ENCODE assay signal across 26 mouse cellular contexts in genomic region chr2:113386278-113386677, GRCm38 (mm10). TPM values are rescaled to one million over a fixed set of nuclear protein-coding genes. Genes with fewer than 3 reads are reported as not detected.
"Had no signal": no experiment of that assay in that cellular context is flagged by ENCODE, and none has a peak within 500 bp of the region (broad histone marks: within the 10 kb centered on the region; RNA-seq: fewer than 3 reads in every experiment).

No protein-coding gene starts in this region.

- H3K27me3 ChIP-seq: heart, embryonic 12.5 days; hindbrain, embryonic 13.5 days; hindbrain, embryonic 15.5 days; kidney, embryonic 15.5 days; limb, embryonic 12.5 days; limb, embryonic 15.5 days; liver, embryonic 12.5 days had no signal

- H3K4me2 ChIP-seq: heart, embryonic 12.5 days; hindbrain, embryonic 13.5 days; hindbrain, embryonic 15.5 days; kidney, embryonic 15.5 days; limb, embryonic 12.5 days; limb, embryonic 15.5 days; liver, embryonic 12.5 days had no signal

- ATAC-seq: hindbrain, postnatal 0 days; intestine, embryonic 16.5 days; liver, embryonic 12.5 days had no signal

- H3K36me3 ChIP-seq: heart, embryonic 10.5 days; heart, embryonic 12.5 days; hindbrain, embryonic 13.5 days; hindbrain, embryonic 15.5 days; kidney, embryonic 15.5 days; limb, embryonic 12.5 days; limb, embryonic 15.5 days; liver, embryonic 12.5 days had no signal

- H3K9me3 ChIP-seq: heart, embryonic 10.5 days; heart, embryonic 12.5 days; hindbrain, embryonic 13.5 days; hindbrain, embryonic 15.5 days; kidney, embryonic 15.5 days; limb, embryonic 12.5 days; limb, embryonic 15.5 days; liver, embryonic 12.5 days had no signal

- H3K9ac ChIP-seq: heart, embryonic 12.5 days; hindbrain, embryonic 13.5 days; hindbrain, embryonic 15.5 days; kidney, embryonic 15.5 days; limb, embryonic 12.5 days; limb, embryonic 15.5 days; liver, embryonic 12.5 days; liver, embryonic 14.5 days had no signal

- H3K4me3 ChIP-seq: heart, embryonic 10.5 days; heart, embryonic 12.5 days; hindbrain, embryonic 13.5 days; hindbrain, embryonic 15.5 days; kidney, embryonic 15.5 days; limb, embryonic 12.5 days; limb, embryonic 15.5 days; liver, embryonic 12.5 days had no signal

- H3K27ac ChIP-seq: heart, embryonic 10.5 days; hindbrain, embryonic 13.5 days; hindbrain, embryonic 15.5 days; hindbrain, postnatal 0 days; kidney, embryonic 15.5 days; kidney, postnatal 0 days; limb, embryonic 12.5 days; limb, embryonic 15.5 days; liver, embryonic 12.5 days; liver, embryonic 14.5 days had no signal

- DNase-seq: gastrocnemius, postnatal 14 days; gastrocnemius, postnatal 36 days; heart, adult 18-20 months; heart, postnatal 14 days; heart, postnatal 36 days; kidney, adult 11 months; kidney, adult 2 months; kidney, adult 9 months; kidney, postnatal 14 days; kidney, postnatal 36 days; layer of hippocampus, adult 9-11 months; layer of hippocampus, postnatal 36 days; left cerebral cortex, postnatal 4 days had no signal

- H3K4me1 ChIP-seq: hindbrain, embryonic 13.5 days; hindbrain, embryonic 15.5 days; limb, embryonic 15.5 days; liver, embryonic 12.5 days had no signal

RNA-seq across cellular contexts. Expression of gene Fmn1, which starts 58.7 kb away (rescaled TPM):
- total RNA-seq: hematopoietic stem cell, adult 5-6 weeks had no signal
